Mouse (Mus musculus): ENCODE results near the gene Ap4s1. TPM values are rescaled to one million over a fixed set of nuclear protein-coding genes. Genes with fewer than 3 reads are reported as not detected.
"Not testable (repeated sequence)": the region's sequence is repeated elsewhere in the genome, so short reads cannot be mapped to it uniquely, and the experiment has no call there.

The Ap4s1 gene
- polyA plus RNA-seq, 1 experiment = not detected

- Histone ChIP-seq H3K4me1 (ENCODE audit: control insufficient read depth, insufficient read depth, low read length) (no peaks in the 10 kb centered on the region), H3K27ac (ENCODE audit: insufficient read depth, low read depth, low read length) (no peak overlapping the region), H3K4me3 (ENCODE audit: insufficient read depth, low read depth, low read length) (no peak overlapping the region)
- no peak for TF ChIP-seq POLR2A (IDR thresholded peaks at IDR 0.05; ENCODE audit: insufficient read depth, low read depth, low read length)
- TF ChIP-seq CTCF (IDR thresholded peaks at IDR 0.05; ENCODE audit: insufficient read depth, low read depth, low read length) = no peak
- 46% methylated on average over 4 of the region's 4 CpGs for WGBS
These were observed 17.6 kb upstream of the Ap4s1 start for GRCm38 (mm10) chr12:51673270-51673669.

GRCm38 (mm10) chr12:51676442-51676841 is 14.4 kb upstream of the Ap4s1 start:
- no peak for TF ChIP-seq CTCF (IDR thresholded peaks at IDR 0.05; ENCODE audit: insufficient read depth, low read depth, low read length)
- no peak for TF ChIP-seq POLR2A (IDR thresholded peaks at IDR 0.05; ENCODE audit: insufficient read depth, low read depth, low read length)

GRCm38 (mm10) chr12:51678844-51679243 is 12.0 kb upstream of the Ap4s1 start:
- Histone ChIP-seq H3K4me3 (ENCODE audit: insufficient read depth, low read depth, low read length) (no peak overlapping the region), H3K4me1 (ENCODE audit: control insufficient read depth, insufficient read depth, low read length) (peaks cover 5% of the 10 kb centered on the region; the same call in 1 of the 2 replicates), H3K27ac (ENCODE audit: insufficient read depth, low read depth, low read length) (no peak overlapping the region)
- TF ChIP-seq POLR2A (IDR thresholded peaks at IDR 0.05; ENCODE audit: insufficient read depth, low read depth, low read length) (no peak), CTCF (IDR thresholded peaks at IDR 0.05; ENCODE audit: insufficient read depth, low read depth, low read length) (no peak)
- 56% methylated on average over 1 of the region's 1 CpGs for WGBS

More at GRCm38 (mm10) chr12:51676442-51676841, 14.4 kb upstream of the Ap4s1 start:
- 74% methylated on average over 2 of the region's 2 CpGs for WGBS
- no peak overlapping the region for H3K27ac ChIP-seq (ENCODE audit: insufficient read depth, low read depth, low read length)
- H3K4me1 ChIP-seq (ENCODE audit: control insufficient read depth, insufficient read depth, low read length) = 0 out of 2 replicates have a peak, but pooled peaks cover 2% of the 10 kb centered on the region
- H3K4me3 ChIP-seq (ENCODE audit: insufficient read depth, low read depth, low read length) = no peak overlapping the region

- Histone ChIP-seq H3K4me1 (ENCODE audit: control insufficient read depth, insufficient read depth, low read length) (peaks cover 8% of the 10 kb centered on the region; the same call in 1 of the 2 replicates), H3K27ac (ENCODE audit: insufficient read depth, low read depth, low read length) (no peak overlapping the region), H3K4me3 (ENCODE audit: insufficient read depth, low read depth, low read length) (no peak overlapping the region)
- 81% methylated on average over 2 of the region's 2 CpGs for WGBS
- TF ChIP-seq POLR2A (IDR thresholded peaks at IDR 0.05; ENCODE audit: insufficient read depth, low read depth, low read length) (no peak), CTCF (IDR thresholded peaks at IDR 0.05; ENCODE audit: insufficient read depth, low read depth, low read length) (no peak)
These were observed 2.3 kb upstream of the Ap4s1 start for GRCm38 (mm10) chr12:51688546-51688945.

- peak within 1 kb of the TSS; percentile 100 for H3K4me3 ChIP-seq (ENCODE audit: insufficient read depth, low read depth, low read length)
- peak; percentile 39 for TF ChIP-seq POLR2A (IDR thresholded peaks at IDR 0.05; ENCODE audit: insufficient read depth, low read depth, low read length)
- no peak for TF ChIP-seq CTCF (IDR thresholded peaks at IDR 0.05; ENCODE audit: insufficient read depth, low read depth, low read length)
- H3K4me1 ChIP-seq (ENCODE audit: control insufficient read depth, insufficient read depth, low read length) = peaks cover 8% of the 10 kb centered on the region; the same call in 1 of the 2 replicates
- peak within 1 kb of the TSS; percentile 100 for H3K27ac ChIP-seq (ENCODE audit: insufficient read depth, low read depth, low read length)
- WGBS = under 1% methylated on average over 56 of the region's 56 CpGs
These were observed 1.2 kb downstream of the Ap4s1 start, which contains the start of gene Strn3 for GRCm38 (mm10) chr12:51691845-51692632. Gene Strn3 (minus strand): TSS chr12:51691897.

GRCm38 (mm10) chr12:51692870-51693269 is 2.0 kb downstream of the Ap4s1 start:
- 82% methylated on average over 10 of the region's 10 CpGs for whole genome bisulfite sequencing
- not testable (repeated sequence) for H3K27ac ChIP-seq (ENCODE audit: insufficient read depth, low read depth, low read length); H3K4me1 ChIP-seq (ENCODE audit: control insufficient read depth, insufficient read depth, low read length); H3K4me3 ChIP-seq (ENCODE audit: insufficient read depth, low read depth, low read length)

GRCm38 (mm10) chr12:51693419-51693818 is 2.6 kb downstream of the Ap4s1 start:
- Histone ChIP-seq H3K4me1 (ENCODE audit: control insufficient read depth, insufficient read depth, low read length) (peaks cover 8% of the 10 kb centered on the region; the same call in 1 of the 2 replicates), H3K27ac (ENCODE audit: insufficient read depth, low read depth, low read length) (no peak overlapping the region), H3K4me3 (ENCODE audit: insufficient read depth, low read depth, low read length) (no peak overlapping the region)
- 83% methylated on average over 3 of the region's 3 CpGs for WGBS
- no peak for TF ChIP-seq POLR2A (IDR thresholded peaks at IDR 0.05; ENCODE audit: insufficient read depth, low read depth, low read length)
- no peak for TF ChIP-seq CTCF (IDR thresholded peaks at IDR 0.05; ENCODE audit: insufficient read depth, low read depth, low read length)

- Histone ChIP-seq H3K4me3 (ENCODE audit: insufficient read depth, low read depth, low read length) (no peak overlapping the region), H3K4me1 (ENCODE audit: control insufficient read depth, insufficient read depth, low read length) (peaks cover 4% of the 10 kb centered on the region; the same call in 1 of the 2 replicates), H3K27ac (ENCODE audit: insufficient read depth, low read depth, low read length) (no peak overlapping the region)
- TF ChIP-seq CTCF (IDR thresholded peaks at IDR 0.05; ENCODE audit: insufficient read depth, low read depth, low read length) (no peak), POLR2A (IDR thresholded peaks at IDR 0.05; ENCODE audit: insufficient read depth, low read depth, low read length) (no peak)
These were observed 3.3 kb downstream of the Ap4s1 start for GRCm38 (mm10) chr12:51694096-51694495.

GRCm38 (mm10) chr12:51694966-51695365 is 4.1 kb downstream of the Ap4s1 start:
- H3K4me3 ChIP-seq (ENCODE audit: insufficient read depth, low read depth, low read length) = no peak overlapping the region
- no peak for TF ChIP-seq POLR2A (IDR thresholded peaks at IDR 0.05; ENCODE audit: insufficient read depth, low read depth, low read length)
- no peak for TF ChIP-seq CTCF (IDR thresholded peaks at IDR 0.05; ENCODE audit: insufficient read depth, low read depth, low read length)
- H3K4me1 ChIP-seq (ENCODE audit: control insufficient read depth, insufficient read depth, low read length) = peaks cover 4% of the 10 kb centered on the region; the same call in 1 of the 2 replicates
- WGBS = 76% methylated on average over 1 of the region's 1 CpGs
- no peak overlapping the region for H3K27ac ChIP-seq (ENCODE audit: insufficient read depth, low read depth, low read length)
